Mouse (Mus musculus): ENCODE results near the gene Agbl4. TPM values are rescaled to one million over a fixed set of nuclear protein-coding genes. Genes with fewer than 3 reads are reported as not detected.
"Not testable (repeated sequence)": the region's sequence is repeated elsewhere in the genome, so short reads cannot be mapped to it uniquely, and the experiment has no call there.

Agbl4 gene
- polyA plus RNA-seq, 1 experiment from 2014 or later = not detected

DNA sequence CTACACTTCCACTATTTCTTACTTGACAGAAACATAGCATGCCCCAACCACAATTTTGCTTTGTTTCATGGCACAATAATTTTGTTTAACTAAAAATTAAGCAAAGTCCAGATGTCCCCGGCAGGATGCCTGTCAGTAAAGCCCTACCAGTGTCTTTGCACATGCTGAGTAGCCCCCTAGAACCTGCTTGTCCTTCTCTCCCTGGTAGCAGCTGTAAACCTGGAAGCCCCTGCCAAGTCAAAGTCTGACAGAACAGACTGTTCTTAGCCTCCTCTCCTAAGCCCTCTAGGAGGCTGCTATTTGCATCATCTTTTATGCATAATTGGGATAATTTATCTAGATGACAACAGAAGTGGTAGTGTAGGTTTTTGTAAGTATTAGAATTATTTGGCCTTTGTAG, 758.4 kb downstream of the Agbl4 start:
- no peak for ATAC-seq (ENCODE audit: insufficient read depth)
- Histone ChIP-seq H3K27ac (replicated peaks) (no peak overlapping the region), H3K9me3 (replicated peaks) (no peaks in the 10 kb centered on the region), H3K27me3 (no peaks in the 10 kb centered on the region), H3K4me3 (replicated peaks) (no peak overlapping the region), H3K36me3 (replicated peaks) (no peaks in the 10 kb centered on the region), H3K9ac (no peak overlapping the region), H3K4me1 (replicated peaks) (no peaks in the 10 kb centered on the region), H3K4me2 (no peak overlapping the region)
- 32% methylated on average over 1 of the region's 1 CpGs for WGBS (ENCODE audit: insufficient replicate concordance)

- ATAC-seq (ENCODE audit: insufficient read depth) = no peak
- Histone ChIP-seq H3K4me3 (replicated peaks) (no peak overlapping the region), H3K27ac (replicated peaks) (no peak overlapping the region), H3K36me3 (replicated peaks) (no peaks in the 10 kb centered on the region), H3K27me3 (no peaks in the 10 kb centered on the region), H3K9me3 (replicated peaks) (no peaks in the 10 kb centered on the region), H3K4me1 (replicated peaks) (no peaks in the 10 kb centered on the region), H3K4me2 (no peak overlapping the region), H3K9ac (no peak overlapping the region)
- WGBS (ENCODE audit: insufficient replicate concordance) = 61% methylated on average over 2 of the region's 2 CpGs
Observed at GRCm38 (mm10) chr4:111181478-111181877, 784.0 kb downstream of the Agbl4 start.

- Histone ChIP-seq H3K4me3 (replicated peaks) (no peak overlapping the region), H3K36me3 (replicated peaks) (no peaks in the 10 kb centered on the region), H3K27ac (replicated peaks) (no peak overlapping the region), H3K9me3 (replicated peaks) (no peaks in the 10 kb centered on the region), H3K9ac (no peak overlapping the region), H3K27me3 (no peaks in the 10 kb centered on the region), H3K4me2 (no peak overlapping the region), H3K4me1 (replicated peaks) (no peaks in the 10 kb centered on the region)
- WGBS (ENCODE audit: insufficient replicate concordance) = 48% methylated on average over 2 of the region's 2 CpGs
- no peak for ATAC-seq (ENCODE audit: insufficient read depth)
Observed at GRCm38 (mm10) chr4:111200100-111200499, 802.6 kb downstream of the Agbl4 start.

DNA sequence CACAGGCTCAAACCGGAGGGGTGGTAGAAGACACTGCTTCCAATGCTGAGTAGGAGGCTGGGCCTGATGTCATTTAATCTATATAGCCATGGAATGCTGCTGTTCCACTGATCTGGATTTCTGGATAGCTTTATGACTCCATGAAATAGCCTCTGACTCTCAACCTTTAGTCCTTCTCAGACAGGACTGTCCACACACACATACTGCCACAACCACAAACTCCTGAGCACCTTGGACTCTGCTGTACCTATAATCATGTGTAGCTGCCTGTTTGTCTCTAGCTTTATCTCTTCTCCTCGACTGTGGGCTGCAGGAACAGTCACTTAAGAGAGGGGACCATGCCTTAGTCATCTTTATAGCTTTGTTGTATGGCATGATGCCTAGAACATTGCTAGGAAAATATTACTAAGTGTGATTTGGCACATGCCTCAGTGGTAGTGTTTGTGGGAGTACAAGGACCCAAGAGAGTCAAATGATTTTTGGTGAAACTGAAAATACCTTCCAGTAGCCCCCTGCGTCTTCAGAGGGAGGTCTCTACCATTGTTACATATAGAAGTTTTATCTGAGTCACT, 817.8 kb downstream of the Agbl4 start:
- H3K27me3 ChIP-seq = no peaks in the 10 kb centered on the region
- no peaks in the 10 kb centered on the region for H3K4me1 ChIP-seq (replicated peaks)
- H3K27ac ChIP-seq (replicated peaks) = no peak overlapping the region
- H3K9me3 ChIP-seq (replicated peaks) = no peaks in the 10 kb centered on the region
- no peak for ATAC-seq (ENCODE audit: insufficient read depth)
- no peak overlapping the region for H3K9ac ChIP-seq
- H3K4me3 ChIP-seq (replicated peaks) = no peak overlapping the region
- H3K4me2 ChIP-seq = no peak overlapping the region
- 37% methylated on average over 3 of the region's 3 CpGs for WGBS (ENCODE audit: insufficient replicate concordance)
- no peaks in the 10 kb centered on the region for H3K36me3 ChIP-seq (replicated peaks)

DNA sequence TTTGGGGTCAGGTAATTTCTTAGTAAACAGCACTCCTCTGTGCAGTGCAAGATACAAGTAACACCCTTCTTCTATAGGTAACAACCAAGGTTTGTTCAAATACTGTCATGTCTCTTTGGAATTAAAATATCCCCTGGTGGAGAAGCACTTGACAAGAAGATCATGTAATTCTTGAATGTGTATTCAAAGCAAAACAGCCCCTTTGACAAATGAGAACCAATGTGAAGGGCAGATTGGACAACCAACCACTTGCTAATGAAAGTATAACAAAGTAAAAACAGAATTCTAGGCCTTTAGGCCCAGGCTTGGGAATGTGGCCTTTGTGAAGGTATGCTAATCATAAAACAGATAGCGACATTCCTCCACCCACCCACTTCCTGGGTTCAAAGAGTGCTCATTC, 821.6 kb downstream of the Agbl4 start:
- not testable (repeated sequence) for H3K27ac ChIP-seq (replicated peaks); H3K27me3 ChIP-seq; H3K9me3 ChIP-seq (replicated peaks); H3K9ac ChIP-seq; H3K4me3 ChIP-seq (replicated peaks); ATAC-seq (ENCODE audit: insufficient read depth); H3K4me2 ChIP-seq; H3K4me1 ChIP-seq (replicated peaks); H3K36me3 ChIP-seq (replicated peaks)
- 42% methylated on average over 1 of the region's 1 CpGs for WGBS (ENCODE audit: insufficient replicate concordance)

GRCm38 (mm10) chr4:111219543-111219942, 822.1 kb downstream of the Agbl4 start:
- not testable (repeated sequence) for H3K27ac ChIP-seq (replicated peaks); H3K4me2 ChIP-seq; H3K9ac ChIP-seq; H3K9me3 ChIP-seq (replicated peaks); ATAC-seq (ENCODE audit: insufficient read depth); H3K27me3 ChIP-seq; H3K36me3 ChIP-seq (replicated peaks); H3K4me3 ChIP-seq (replicated peaks); H3K4me1 ChIP-seq (replicated peaks)
- 74% methylated on average over 9 of the region's 9 CpGs for WGBS (ENCODE audit: insufficient replicate concordance)

GRCm38 (mm10) chr4:111233849-111234248, 836.4 kb downstream of the Agbl4 start:
- Histone ChIP-seq H3K9ac (no peak overlapping the region), H3K4me3 (replicated peaks) (no peak overlapping the region), H3K36me3 (replicated peaks) (no peaks in the 10 kb centered on the region), H3K27me3 (no peaks in the 10 kb centered on the region), H3K27ac (replicated peaks) (no peak overlapping the region), H3K9me3 (replicated peaks) (no peaks in the 10 kb centered on the region), H3K4me2 (no peak overlapping the region), H3K4me1 (replicated peaks) (no peaks in the 10 kb centered on the region)
- WGBS (ENCODE audit: insufficient replicate concordance) = 43% methylated on average over 1 of the region's 1 CpGs
- no peak for ATAC-seq (ENCODE audit: insufficient read depth)

DNA sequence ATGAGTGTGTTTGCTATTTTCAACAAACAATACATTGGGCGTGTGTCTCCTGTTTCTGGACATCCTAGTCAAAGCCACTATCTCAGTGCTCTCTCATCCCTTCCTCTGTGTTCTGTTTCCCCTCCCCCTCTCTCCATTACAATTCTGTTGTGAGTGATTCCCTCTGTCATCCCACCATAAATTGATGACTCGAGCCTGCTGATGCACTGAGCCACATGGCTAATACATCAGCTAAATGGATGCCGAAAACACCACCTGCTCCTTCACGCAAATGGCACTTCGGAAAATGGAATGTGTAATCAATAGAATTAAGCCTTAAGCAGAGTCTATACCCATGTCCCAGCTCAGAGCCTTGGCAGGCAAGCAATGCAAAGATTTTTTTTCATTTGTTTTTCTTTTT, 854.5 kb downstream of the Agbl4 start:
- no peaks in the 10 kb centered on the region for H3K36me3 ChIP-seq (replicated peaks)
- no peaks in the 10 kb centered on the region for H3K4me1 ChIP-seq (replicated peaks)
- H3K27ac ChIP-seq (replicated peaks) = no peak overlapping the region
- no peaks in the 10 kb centered on the region for H3K27me3 ChIP-seq
- WGBS (ENCODE audit: insufficient replicate concordance) = 60% methylated on average over 5 of the region's 5 CpGs
- H3K4me2 ChIP-seq = no peak overlapping the region
- H3K4me3 ChIP-seq (replicated peaks) = no peak overlapping the region
- no peak for ATAC-seq (ENCODE audit: insufficient read depth)
- H3K9ac ChIP-seq = no peak overlapping the region
- no peaks in the 10 kb centered on the region for H3K9me3 ChIP-seq (replicated peaks)

- H3K9ac ChIP-seq = no peak overlapping the region
- H3K4me2 ChIP-seq = no peak overlapping the region
- ATAC-seq (ENCODE audit: insufficient read depth) = no peak
- H3K4me3 ChIP-seq (replicated peaks) = no peak overlapping the region
- H3K4me1 ChIP-seq (replicated peaks) = no peaks in the 10 kb centered on the region
- no peaks in the 10 kb centered on the region for H3K9me3 ChIP-seq (replicated peaks)
- no peak overlapping the region for H3K27ac ChIP-seq (replicated peaks)
- H3K27me3 ChIP-seq = no peaks in the 10 kb centered on the region
- no peaks in the 10 kb centered on the region for H3K36me3 ChIP-seq (replicated peaks)
- WGBS (ENCODE audit: insufficient replicate concordance) = 49% methylated on average over 4 of the region's 4 CpGs
Observed at GRCm38 (mm10) chr4:111255499-111255898, 858.0 kb downstream of the Agbl4 start.

- Histone ChIP-seq H3K9ac (no peak overlapping the region), H3K4me1 (replicated peaks) (no peaks in the 10 kb centered on the region), H3K27ac (replicated peaks) (no peak overlapping the region), H3K9me3 (replicated peaks) (no peaks in the 10 kb centered on the region), H3K27me3 (no peaks in the 10 kb centered on the region), H3K36me3 (replicated peaks) (no peaks in the 10 kb centered on the region), H3K4me3 (replicated peaks) (no peak overlapping the region), H3K4me2 (no peak overlapping the region)
- no peak for ATAC-seq (ENCODE audit: insufficient read depth)
Observed at GRCm38 (mm10) chr4:111256931-111257330, 859.5 kb downstream of the Agbl4 start.

DNA sequence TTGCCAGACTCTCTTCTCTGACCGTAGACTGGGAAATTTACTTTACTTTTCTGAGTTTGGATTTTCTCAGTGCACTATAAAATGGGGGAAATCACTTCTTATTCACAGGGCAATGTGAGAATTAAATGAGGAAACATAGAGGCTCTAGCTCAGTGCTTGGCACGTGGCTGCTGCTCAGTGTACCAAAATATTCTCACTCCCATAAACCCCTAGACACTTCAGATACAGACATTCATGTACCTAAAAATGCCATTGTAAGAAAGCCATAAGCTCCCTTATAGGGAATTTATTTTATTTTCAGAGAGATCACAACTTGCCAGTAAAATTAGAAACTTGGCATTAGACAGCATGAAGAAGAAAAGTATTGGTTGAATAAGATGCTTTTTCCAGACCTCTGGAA, 883.5 kb downstream of the Agbl4 start:
- Histone ChIP-seq H3K4me2 (no peak overlapping the region), H3K4me3 (replicated peaks) (no peak overlapping the region), H3K27me3 (no peaks in the 10 kb centered on the region), H3K27ac (replicated peaks) (no peak overlapping the region), H3K36me3 (replicated peaks) (no peaks in the 10 kb centered on the region), H3K9me3 (replicated peaks) (no peaks in the 10 kb centered on the region), H3K4me1 (replicated peaks) (no peaks in the 10 kb centered on the region), H3K9ac (no peak overlapping the region)
- WGBS (ENCODE audit: insufficient replicate concordance) = 51% methylated on average over 2 of the region's 2 CpGs
- ATAC-seq (ENCODE audit: insufficient read depth) = no peak

GRCm38 (mm10) chr4:111281836-111282235, 884.4 kb downstream of the Agbl4 start:
- no peaks in the 10 kb centered on the region for H3K9me3 ChIP-seq (replicated peaks)
- H3K4me3 ChIP-seq (replicated peaks) = no peak overlapping the region
- ATAC-seq (ENCODE audit: insufficient read depth) = no peak
- 66% methylated on average over 4 of the region's 4 CpGs for WGBS (ENCODE audit: insufficient replicate concordance)
- no peak overlapping the region for H3K9ac ChIP-seq
- no peaks in the 10 kb centered on the region for H3K27me3 ChIP-seq
- H3K4me1 ChIP-seq (replicated peaks) = no peaks in the 10 kb centered on the region
- H3K4me2 ChIP-seq = no peak overlapping the region
- no peak overlapping the region for H3K27ac ChIP-seq (replicated peaks)
- no peaks in the 10 kb centered on the region for H3K36me3 ChIP-seq (replicated peaks)

All from liver, embryonic 15.5 days (tissue).